Mouse (Mus musculus) MEL (cell line): ENCODE results near the gene Emg1. TPM values are rescaled to one million over a fixed set of nuclear protein-coding genes. Genes with fewer than 3 reads are reported as not detected.

Experiments used
- DNase-seq: peaks from one replicate; pipeline ENCODE4 v3.0.0; 2011; ENCODE audit warnings: low read depth, low spot score
- H3K27ac ChIP-seq: 2 replicates; pipeline ENCODE4 v1.5.1; 2012; ENCODE audit warnings: low read depth, mild to moderate bottlenecking, control low read depth, low read length, moderate library complexity; ENCODE audit not compliant: control insufficient read depth
- H3K27me3 ChIP-seq, 2 experiments: fragments of 150-350 bp in 1 of 2; sonication (generic) in 1 of 2; 2 replicates each; pipeline ENCODE4 v1.6.1; 2012; ENCODE audit warnings: low read length in 2 of 2, mild to moderate bottlenecking in 2 of 2, improper control_type of control experiment in 1 of 2, moderate library complexity in 1 of 2; ENCODE audit not compliant: insufficient read depth in 2 of 2, control insufficient read depth in 1 of 2
- H3K36me3 ChIP-seq, 2 experiments: 2 replicates each; pipeline ENCODE4 v1.6.1; 2012 to 2014; ENCODE audit warnings: low read length in 2 of 2, improper control_type of control experiment in 1 of 2, inconsistent platforms in 1 of 2, mild to moderate bottlenecking in 1 of 2; ENCODE audit not compliant: insufficient read depth in 2 of 2, control insufficient read depth in 1 of 2
- H3K4me1 ChIP-seq, 2 experiments: fragments of 150-350 bp in 1 of 2; sonication (generic) in 1 of 2; 2 replicates each; pipeline ENCODE4 v1.6.1; 2012; ENCODE audit warnings: low read length in 2 of 2, improper control_type of control experiment in 1 of 2, mild to moderate bottlenecking in 1 of 2; ENCODE audit not compliant: insufficient read depth in 2 of 2, control insufficient read depth in 1 of 2
- H3K4me3 ChIP-seq, 2 experiments: fragments of 150-350 bp in 1 of 2; sonication (generic) in 1 of 2; 2 replicates each; pipeline ENCODE4 v1.5.1; 2012; ENCODE audit warnings: low read depth in 2 of 2, low read length in 2 of 2, mild to moderate bottlenecking in 2 of 2, moderate library complexity in 2 of 2, control low read depth in 1 of 2, improper control_type of control experiment in 1 of 2; ENCODE audit not compliant: control insufficient read depth in 1 of 2, insufficient read depth in 1 of 2
- H3K79me2 ChIP-seq: 2 replicates; pipeline ENCODE4 v1.6.1; 2012; ENCODE audit warnings: mild to moderate bottlenecking, low read length, moderate library complexity; ENCODE audit not compliant: control insufficient read depth, poor library complexity, insufficient read depth
- H3K9ac ChIP-seq: 2 replicates; pipeline ENCODE4 v1.6.1; 2012; ENCODE audit warnings: low read depth, mild to moderate bottlenecking, control low read depth, low read length, moderate library complexity; ENCODE audit not compliant: control insufficient read depth, poor library complexity, severe bottlenecking
- H3K9me3 ChIP-seq: fragments of 150-350 bp; sonication (generic); replicated peaks from 2 replicates; pipeline ENCODE4 v1.6.1; 2012; ENCODE audit warnings: mild to moderate bottlenecking, low read length, improper control_type of control experiment, moderate library complexity; ENCODE audit not compliant: insufficient read depth
- BHLHE40 ChIP-seq: IDR thresholded peaks from 2 replicates; pipeline ENCODE4 v1.6.1; 2012; ENCODE audit warnings: low read depth, mild to moderate bottlenecking, inconsistent platforms, low read length, improper control_type of control experiment, borderline replicate concordance
- CHD1 ChIP-seq: IDR thresholded peaks from 2 replicates; pipeline ENCODE4 v1.6.1; 2012; ENCODE audit warnings: low read depth, mild to moderate bottlenecking, inconsistent platforms, low read length, improper control_type of control experiment
- CHD2 ChIP-seq: IDR thresholded peaks from 2 replicates; pipeline ENCODE4 v1.6.1; 2011; ENCODE audit warnings: low read length, improper control_type of control experiment
- CTCF ChIP-seq, 3 experiments: IDR thresholded peaks in 2 of 3; conservative IDR thresholded peaks in 1 of 3; 2 replicates each; pipeline ENCODE4 v1.5.1; 2011 to 2012; ENCODE audit warnings: low read length in 3 of 3, low read depth in 2 of 3, mild to moderate bottlenecking in 2 of 3, improper control_type of control experiment in 1 of 3, inconsistent platforms in 1 of 3, mixed read lengths in 1 of 3, moderate library complexity in 1 of 3; ENCODE audit not compliant: control insufficient read depth in 1 of 3, insufficient read depth in 1 of 3, poor library complexity in 1 of 3, severe bottlenecking in 1 of 3
- ELF1 ChIP-seq: IDR thresholded peaks from 2 replicates; pipeline ENCODE4 v1.6.1; 2014; ENCODE audit warnings: low read depth, mild to moderate bottlenecking, inconsistent platforms, low read length, improper control_type of control experiment, moderate library complexity
- EP300 ChIP-seq, 2 experiments: IDR thresholded peaks; 2 replicates each; pipeline ENCODE4 v1.6.1; 2011; ENCODE audit warnings: improper control_type of control experiment in 2 of 2, low read length in 2 of 2, low read depth in 1 of 2, mild to moderate bottlenecking in 1 of 2
- GATA1 ChIP-seq: IDR thresholded peaks from 2 replicates; pipeline ENCODE4 v1.6.1; 2011; ENCODE audit warnings: low read depth, low read length, improper control_type of control experiment
- MAFK ChIP-seq: IDR thresholded peaks from 2 replicates; pipeline ENCODE4 v1.6.1; 2011; ENCODE audit warnings: low read depth, mild to moderate bottlenecking, low read length, improper control_type of control experiment, borderline replicate concordance
- MAZ ChIP-seq: IDR thresholded peaks from 2 replicates; pipeline ENCODE4 v1.6.1; 2012; ENCODE audit warnings: low read depth, mild to moderate bottlenecking, inconsistent platforms, low read length, improper control_type of control experiment
- MEF2A ChIP-seq: IDR thresholded peaks from 2 replicates; pipeline ENCODE4 v1.6.1; 2014; ENCODE audit warnings: low read depth, mild to moderate bottlenecking, inconsistent platforms, low read length, improper control_type of control experiment; ENCODE audit not compliant: poor library complexity, insufficient replicate concordance, severe bottlenecking; ENCODE audit errors: extremely low read depth
- MYB ChIP-seq: IDR thresholded peaks from 2 replicates; pipeline ENCODE4 v1.6.1; 2011; ENCODE audit warnings: mild to moderate bottlenecking, low read depth, low read length, improper control_type of control experiment
- MYC ChIP-seq: IDR thresholded peaks from 2 replicates; pipeline ENCODE4 v1.6.1; 2011; ENCODE audit warnings: low read depth, mild to moderate bottlenecking, low read length, improper control_type of control experiment, moderate library complexity
- NELFE ChIP-seq: IDR thresholded peaks from 2 replicates; pipeline ENCODE4 v1.6.1; 2011; ENCODE audit warnings: low read depth, low read length, improper control_type of control experiment
- NRF1 ChIP-seq: IDR thresholded peaks from 2 replicates; pipeline ENCODE4 v1.6.1; 2014; ENCODE audit warnings: low read depth, mild to moderate bottlenecking, inconsistent platforms, low read length, improper control_type of control experiment, moderate library complexity; ENCODE audit not compliant: poor library complexity, insufficient read depth, severe bottlenecking
- POLR2A ChIP-seq, 2 experiments: IDR thresholded peaks; 2 replicates each; pipeline ENCODE4 v1.6.1; 2011 to 2012; ENCODE audit warnings: low read length in 2 of 2, mild to moderate bottlenecking in 2 of 2, control low read depth in 1 of 2, improper control_type of control experiment in 1 of 2, low read depth in 1 of 2, moderate library complexity in 1 of 2; ENCODE audit not compliant: control insufficient read depth in 1 of 2, insufficient read depth in 1 of 2, poor library complexity in 1 of 2
- POLR2AphosphoS5 ChIP-seq: IDR thresholded peaks from 2 replicates; pipeline ENCODE4 v1.6.1; 2012; ENCODE audit warnings: low read depth, borderline replicate concordance, mild to moderate bottlenecking, inconsistent platforms, low read length, moderate library complexity, mixed read lengths
- RAD21 ChIP-seq: IDR thresholded peaks from 2 replicates; pipeline ENCODE4 v1.6.1; 2011; ENCODE audit warnings: mild to moderate bottlenecking, low read depth, low read length, improper control_type of control experiment
- RCOR1 ChIP-seq: IDR thresholded peaks from 2 replicates; pipeline ENCODE4 v1.6.1; 2012; ENCODE audit warnings: low read depth, mild to moderate bottlenecking, inconsistent platforms, low read length, improper control_type of control experiment
- SMC3 ChIP-seq: IDR thresholded peaks from 2 replicates; pipeline ENCODE4 v1.6.1; 2011; ENCODE audit warnings: low read depth, low read length, improper control_type of control experiment
- TAL1 ChIP-seq: IDR thresholded peaks from 2 replicates; pipeline ENCODE4 v1.6.1; 2012; ENCODE audit warnings: mild to moderate bottlenecking, inconsistent platforms, low read length, moderate library complexity, mixed read lengths
- TBP ChIP-seq: IDR thresholded peaks from 2 replicates; pipeline ENCODE4 v1.8.0; 2011; ENCODE audit warnings: low read depth, low read length, improper control_type of control experiment
- TCF12 ChIP-seq: IDR thresholded peaks from 2 replicates; pipeline ENCODE4 v1.6.1; 2014; ENCODE audit warnings: low read depth, mild to moderate bottlenecking, inconsistent platforms, low read length, improper control_type of control experiment, moderate library complexity
- UBTF ChIP-seq: IDR thresholded peaks from 2 replicates; pipeline ENCODE4 v1.6.1; 2012; ENCODE audit warnings: low read depth, mild to moderate bottlenecking, inconsistent platforms, low read length, improper control_type of control experiment, moderate library complexity, borderline replicate concordance; ENCODE audit not compliant: insufficient read depth
- USF1 ChIP-seq: IDR thresholded peaks from 2 replicates; pipeline ENCODE4 v1.6.1; 2014; ENCODE audit warnings: low read depth, mild to moderate bottlenecking, inconsistent platforms, low read length, improper control_type of control experiment, moderate library complexity
- ZC3H11A ChIP-seq: IDR thresholded peaks from 2 replicates; pipeline ENCODE4 v1.6.1; 2012; ENCODE audit warnings: low read depth, mild to moderate bottlenecking, inconsistent platforms, low read length, improper control_type of control experiment
- ZKSCAN1 ChIP-seq: IDR thresholded peaks from 2 replicates; pipeline ENCODE4 v1.6.1; 2012; ENCODE audit warnings: low read depth, mild to moderate bottlenecking, inconsistent platforms, low read length, improper control_type of control experiment, moderate library complexity
- ZMIZ1 ChIP-seq: IDR thresholded peaks from 2 replicates; pipeline ENCODE4 v1.6.1; 2012; ENCODE audit warnings: low read depth, mild to moderate bottlenecking, inconsistent platforms, low read length, improper control_type of control experiment, moderate library complexity
- ZNF384 ChIP-seq: IDR thresholded peaks from 2 replicates; pipeline ENCODE4 v1.6.1; 2012; ENCODE audit warnings: low read depth, mild to moderate bottlenecking, inconsistent platforms, low read length, improper control_type of control experiment
- polyA plus RNA-seq, 2 experiments: library from polyadenylated mRNA; stranded (reverse) in 1 of 2; unstranded in 1 of 2; fragments of >175 nt in 1 of 2; fragments of >200 nt in 1 of 2; gene quantifications; 2 replicates each; pipeline versions ENCODE4 v1.2.1 to v1.2.4; 2012; ENCODE audit warnings: low replicate concordance in 2 of 2, low read depth in 1 of 2; ENCODE audit not compliant: insufficient read length in 2 of 2, insufficient read depth in 1 of 2, missing spikeins in 1 of 2
- total RNA-seq: library from RNA; depleted of rRNA; stranded (reverse); fragments of 300-350 nt; gene quantifications from 2 replicates; pipeline ENCODE4 v1.2.3, GENCODE M21; 2012

Emg1 gene
- total and polyA plus RNA-seq, 3 experiments = 346 to 391 TPM; not detected in 1

GRCm38 (mm10) chr6:124746296-124746605, 34.3 kb upstream of the Emg1 start:
- Histone ChIP-seq H3K9ac (peak overlapping the region; percentile 80), H3K27ac (no peak overlapping the region), H3K36me3 (peaks cover 0 to 4% of the 10 kb centered on the region in 2 experiments; a peak in 2 of 4 replicates), H3K4me3 (peak overlapping the region; percentile 50 to 57), H3K79me2 (peaks cover 1% of the 10 kb centered on the region; the same call in 1 of the 2 replicates), H3K27me3 (no peaks in the 10 kb centered on the region), H3K4me1 (peaks cover 0 to 4% of the 10 kb centered on the region in 2 experiments; a peak in 1 of 4 replicates), H3K9me3 (no peaks in the 10 kb centered on the region)
- DNase-seq = no peak
- TF ChIP-seq TCF12 (no peak), NRF1 (no peak), ZC3H11A (no peak), NELFE (no peak)

GRCm38 (mm10) chr6:124745490-124746295, 33.7 kb upstream of the Emg1 start:
- Histone ChIP-seq H3K27me3 (no peaks in the 10 kb centered on the region), H3K9ac (peak overlapping the region; percentile 80), H3K4me1 (peaks cover 0 to 4% of the 10 kb centered on the region in 2 experiments; a peak in 1 of 4 replicates), H3K36me3 (peaks cover 0 to 4% of the 10 kb centered on the region in 2 experiments; a peak in 2 of 4 replicates), H3K27ac (peak overlapping the region; percentile 25; the same call in 1 of the 2 replicates), H3K4me3 (peak overlapping the region; percentile 50 to 57), H3K9me3 (no peaks in the 10 kb centered on the region), H3K79me2 (peaks cover 1% of the 10 kb centered on the region; the same call in 1 of the 2 replicates)
- DNase-seq = peak; percentile 97
- TF ChIP-seq MEF2A (no peak), TBP (0 out of 2 replicates have a peak, but pooled peaks have one; percentile 19), CTCF (IDR thresholded peaks at IDR 0.05 in 2 of 3, conservative IDR thresholded peaks at IDR 0.05 in 1 of 3; ENCODE audit: control insufficient read depth in 1 of 3, insufficient read depth in 1 of 3, low read depth in 2 of 3, low read length in 3 of 3, poor library complexity in 1 of 3, severe bottlenecking in 1 of 3) (peak; percentile 60 to 94 (median 91); a peak in 5 of 6 replicates), BHLHE40 (no peak), POLR2AphosphoS5 (no peak), RCOR1 (no peak), NELFE (peak; percentile 64; the same call in 1 of the 2 replicates), MYB (no peak), MAZ (peak; percentile 22; the same call in 1 of the 2 replicates), UBTF (no peak), ZNF384 (no peak), GATA1 (no peak), TCF12 (peak; percentile 29; the same call in 1 of the 2 replicates), CHD1 (no peak), CHD2 (peak; percentile 75), ZC3H11A (no peak), TAL1 (no peak), SMC3 (peak; percentile 58), USF1 (0 out of 2 replicates have a peak, but pooled peaks have one; percentile 44), RAD21 (no peak; the same call in 1 of the 2 replicates), ELF1 (peak; percentile 78), NRF1 (peak; percentile 62), ZMIZ1 (0 out of 2 replicates have a peak, but pooled peaks have one; percentile 51), MYC (no peak), EP300 (IDR thresholded peaks at IDR 0.05; ENCODE audit: low read depth in 1 of 2, low read length in 2 of 2) (no peak), POLR2A (IDR thresholded peaks at IDR 0.05; ENCODE audit: control insufficient read depth in 1 of 2, insufficient read depth in 1 of 2, low read depth in 1 of 2, low read length in 2 of 2, poor library complexity in 1 of 2) (peak; percentile 37 to 63; a peak in 1 of 4 replicates), ZKSCAN1 (no peak), MAFK (no peak)
